Mouse (Mus musculus): Measurements from ENCODE around the gene Olfr821.
"Not testable (repeated sequence)": the region's sequence is repeated elsewhere in the genome, so short reads cannot be mapped to it uniquely, and the experiment has no call there.

Gene Olfr821

GRCm38 (mm10) chr10:130030048-130030447 is at the start of gene Olfr821:
Gene Olfr821 (plus strand): TSS chr10:130030348.
- no peak for DNase-seq (ENCODE audit: low spot score)

GRCm38 (mm10) chr10:129981867-129982266 is 48.3 kb upstream of the Olfr821 start:
- DNase-seq (ENCODE audit: low spot score) = not testable (repeated sequence)

- DNase-seq (ENCODE audit: low spot score) = not testable (repeated sequence)
These were observed 45.2 kb upstream of the Olfr821 start, which contains the start of gene Gm10310 for GRCm38 (mm10) chr10:129984962-129985361. Gene Gm10310 (minus strand): TSS chr10:129985062.

GRCm38 (mm10) chr10:130004104-130004503 is 26.0 kb upstream of the Olfr821 start:
- DNase-seq (ENCODE audit: low spot score) = not testable (repeated sequence)

GRCm38 (mm10) chr10:130005366-130005765 is 24.8 kb upstream of the Olfr821 start:
- not testable (repeated sequence) for DNase-seq (ENCODE audit: low spot score)

- no peak for DNase-seq (ENCODE audit: low spot score)
These were observed 17.8 kb upstream of the Olfr821 start, which contains the start of gene Olfr820 for GRCm38 (mm10) chr10:130012321-130012720. Gene Olfr820 (plus strand): TSS chr10:130012621.

- no peak for DNase-seq (ENCODE audit: low spot score)
These were observed 6.9 kb downstream of the Olfr821 start for GRCm38 (mm10) chr10:130037096-130037495.

GRCm38 (mm10) chr10:130070910-130071309 is 40.8 kb downstream of the Olfr821 start, which contains the start of gene Olfr822:
Gene Olfr822 (plus strand): TSS chr10:130071210.
- no peak for DNase-seq (ENCODE audit: low spot score)

Data from c-Kit-positive CD71-positive TER-119-positive erythroid progenitor cells, embryonic 14.5 days (primary cell).